Mouse (Mus musculus) adrenal gland, postnatal 36 days (tissue): ENCODE measurements around the gene Grin1. TPM values are rescaled to one million over a fixed set of nuclear protein-coding genes. Genes with fewer than 3 reads are reported as not detected.

Source experiments
- DNase-seq, 2 experiments: peaks; one replicate each; pipeline ENCODE4 v3.0.0; 2021; ENCODE audit warnings: mixed read lengths in 1 of 2
- long read RNA-seq, 2 experiments: library from polyadenylated mRNA; stranded (forward); transcript quantifications; one replicate each; pipeline ENCODE4 v2.0.0; 2021; ENCODE audit warnings: borderline sequencing depth in 2 of 2
- total RNA-seq, 2 experiments: library from RNA; stranded (reverse); gene quantifications; 2 replicates each; pipeline ENCODE4 v1.2.3; 2021

Grin1 gene
- total RNA-seq: 1 to 10 TPM; 6.3 to 7.6 TPM
- long read RNA-seq, experiment 1, partial matches to known transcripts: 7 of 7 reads
- long read RNA-seq, experiment 1, other reads (novel, unspliced or antisense): 0 of 7 reads
- long read RNA-seq, experiment 2, full-length matches to known transcripts: 5 of 7 reads
- long read RNA-seq, experiment 2, partial matches to known transcripts: 1 of 7 reads
- long read RNA-seq, experiment 2, other reads (novel, unspliced or antisense): 1 of 7 reads

DNA sequence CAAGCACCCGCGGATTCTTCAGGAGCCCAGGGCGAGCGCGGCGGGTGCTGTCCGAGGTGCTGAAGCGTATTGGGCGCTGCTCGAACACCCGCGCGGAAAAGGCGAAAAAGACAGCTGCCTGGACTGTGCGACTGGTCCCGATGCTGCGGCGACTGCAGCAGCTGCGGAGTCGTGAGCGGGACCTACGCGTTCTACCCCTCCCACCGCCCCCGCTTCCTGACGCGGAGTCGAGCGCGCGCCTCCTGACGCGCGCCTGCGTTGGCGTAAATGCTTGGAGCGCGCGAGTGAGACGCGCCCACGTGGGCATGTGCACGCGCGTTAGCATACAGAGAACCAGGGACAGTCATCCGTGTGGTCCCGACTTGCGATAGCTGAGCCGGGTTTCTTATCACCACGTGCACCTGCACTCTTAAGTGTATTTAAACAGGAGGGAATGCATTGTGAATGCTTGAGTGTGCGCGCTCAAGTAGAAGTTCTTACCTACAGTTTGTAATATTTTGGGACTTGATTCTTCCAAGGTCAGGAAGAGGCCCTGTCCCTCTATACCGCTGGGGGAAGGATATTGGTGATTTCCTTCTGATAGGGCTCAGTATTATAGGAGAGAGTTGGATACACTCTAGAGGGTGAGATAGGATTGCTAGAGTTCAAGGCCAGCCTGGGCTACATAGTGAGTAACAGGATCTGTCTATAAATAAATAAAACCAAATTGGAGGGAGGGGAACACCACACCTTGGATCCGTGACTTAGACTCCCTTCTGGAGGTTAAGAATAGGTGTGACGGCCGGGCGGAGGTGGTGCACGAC lies at the start of gene Grin1:
Grin1 (minus strand) TSS at position 217 of the 803 bp plus-strand sequence.
- DNase-seq: peak; percentile 76 to 80

DNA sequence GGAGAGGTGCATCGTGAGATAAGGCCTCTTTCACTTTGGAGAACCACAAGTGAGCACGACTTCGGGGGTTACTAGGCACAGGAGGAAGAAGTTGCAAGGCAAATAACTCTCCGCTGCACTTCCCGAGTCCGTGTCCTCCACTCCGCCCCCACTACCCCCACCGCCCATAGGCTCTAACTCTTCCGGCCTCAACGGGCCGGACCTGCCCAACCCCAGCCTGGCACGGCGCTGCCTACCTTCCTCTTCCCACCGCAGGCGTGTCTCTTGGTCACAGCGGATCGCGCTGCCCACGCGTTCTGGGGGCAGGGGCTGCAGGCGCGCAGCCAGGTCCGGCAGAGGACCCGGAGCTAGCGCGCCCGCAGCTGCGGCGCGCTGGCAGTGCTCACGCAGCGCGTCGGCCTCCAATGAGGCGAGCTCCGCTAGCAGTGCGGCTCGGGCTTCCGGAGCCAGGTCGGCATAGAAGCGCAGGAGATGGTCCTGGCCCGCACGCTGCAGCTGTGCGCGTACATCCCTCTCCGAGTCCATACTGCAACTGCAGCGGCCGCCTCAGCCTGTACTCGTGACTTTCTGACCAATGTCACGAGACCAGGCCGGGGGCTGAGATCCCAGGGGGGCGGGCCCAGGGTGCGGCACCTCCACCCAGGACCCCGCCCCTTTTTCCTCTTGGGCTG lies 46.2 kb upstream of the Grin1 start, which contains the start of gene Uap1l1:
Uap1l1 (minus strand) TSS at position 592 of the 671 bp plus-strand sequence.
- DNase-seq: peak; percentile 86 to 93

DNA sequence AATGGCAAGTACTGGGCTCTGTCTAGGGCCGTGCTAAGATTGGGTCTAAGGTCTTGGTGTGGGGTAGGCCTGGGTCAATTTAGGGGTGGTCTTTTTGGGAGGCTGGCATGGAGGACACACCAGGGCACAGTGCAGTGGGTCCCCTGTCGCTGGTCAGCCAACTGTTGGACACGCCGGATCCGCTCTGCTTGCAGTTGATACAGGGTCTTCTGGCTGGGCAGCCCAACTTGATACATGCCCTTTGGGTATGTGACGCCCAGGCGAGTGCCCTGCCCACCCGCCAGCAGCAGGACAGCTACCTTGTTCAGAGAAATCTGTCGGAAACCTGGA lies 45.7 kb upstream of the Grin1 start:
- no peak for DNase-seq

DNA sequence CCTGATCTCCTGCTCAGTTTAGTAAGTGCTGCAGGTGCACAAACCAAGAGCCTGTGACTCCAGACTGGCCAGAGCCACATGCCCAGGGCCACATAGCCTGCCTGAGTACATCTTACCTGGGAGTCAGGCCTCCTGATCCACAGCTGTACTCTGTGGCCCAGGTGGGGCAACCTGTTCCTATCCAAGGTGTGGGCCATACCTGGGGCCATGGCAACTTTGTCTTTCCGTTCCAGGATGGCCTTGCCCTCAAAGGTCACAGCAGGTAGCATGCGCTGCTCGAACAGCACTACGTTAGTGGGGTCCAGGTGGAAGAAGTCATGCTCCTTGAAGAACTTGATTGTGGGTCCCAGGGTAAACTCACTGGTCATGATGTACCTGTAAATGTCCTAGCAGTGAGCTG lies 45.3 kb upstream of the Grin1 start:
- no peak for DNase-seq

DNA sequence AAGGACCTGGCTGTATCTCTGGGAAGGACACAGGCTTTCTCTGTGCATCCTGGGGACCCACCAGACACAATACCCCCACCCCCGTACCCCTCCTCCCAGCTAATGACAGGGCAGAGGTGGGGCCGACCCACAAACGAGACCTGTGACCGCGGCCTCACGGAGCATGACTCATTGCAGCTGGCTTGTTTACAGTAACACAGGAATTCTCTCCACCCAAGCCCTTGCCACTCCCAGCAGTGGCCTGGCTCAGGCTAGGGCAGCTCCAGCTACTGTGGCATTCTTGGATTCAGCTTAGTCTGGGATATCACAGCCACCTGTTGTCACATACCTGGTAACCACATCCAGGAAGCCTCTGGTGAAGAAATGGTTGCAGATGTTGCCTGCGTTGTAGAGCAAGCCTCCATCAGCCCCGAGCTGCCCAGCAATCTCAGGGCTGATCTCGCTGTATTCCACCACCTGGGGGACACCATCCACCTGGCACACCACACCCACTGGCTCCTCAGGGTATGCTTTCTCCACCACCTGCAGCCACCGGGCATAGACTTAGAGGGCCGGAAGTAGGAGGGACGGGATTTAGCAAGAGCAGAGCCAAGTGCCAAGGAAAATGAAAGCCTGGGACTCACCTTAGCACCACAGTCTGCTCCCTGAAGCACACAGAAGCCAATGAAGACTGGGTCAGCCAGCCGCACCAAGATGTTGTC lies 44.6 kb upstream of the Grin1 start:
- peak; percentile 33 for DNase-seq

DNA sequence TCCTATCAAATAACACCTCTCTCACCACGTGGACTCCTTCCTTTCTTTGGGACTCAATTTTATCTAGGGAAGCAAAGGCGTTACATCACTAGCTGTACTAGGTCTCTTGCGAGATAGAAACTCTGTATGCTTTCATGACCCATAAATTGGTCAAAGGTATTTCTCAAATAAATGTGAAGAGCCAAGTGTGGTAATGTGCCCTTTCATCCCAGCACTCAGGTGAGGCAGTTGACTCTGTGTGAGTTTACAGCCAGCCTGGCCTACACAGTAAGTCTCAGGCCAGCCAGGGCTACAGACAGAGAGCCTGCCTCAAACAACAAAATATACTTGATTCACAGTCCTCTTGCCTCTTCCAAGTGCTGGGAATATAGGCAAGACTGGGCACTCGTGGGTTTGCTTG lies 40.9 kb upstream of the Grin1 start:
- no peak for DNase-seq

DNA sequence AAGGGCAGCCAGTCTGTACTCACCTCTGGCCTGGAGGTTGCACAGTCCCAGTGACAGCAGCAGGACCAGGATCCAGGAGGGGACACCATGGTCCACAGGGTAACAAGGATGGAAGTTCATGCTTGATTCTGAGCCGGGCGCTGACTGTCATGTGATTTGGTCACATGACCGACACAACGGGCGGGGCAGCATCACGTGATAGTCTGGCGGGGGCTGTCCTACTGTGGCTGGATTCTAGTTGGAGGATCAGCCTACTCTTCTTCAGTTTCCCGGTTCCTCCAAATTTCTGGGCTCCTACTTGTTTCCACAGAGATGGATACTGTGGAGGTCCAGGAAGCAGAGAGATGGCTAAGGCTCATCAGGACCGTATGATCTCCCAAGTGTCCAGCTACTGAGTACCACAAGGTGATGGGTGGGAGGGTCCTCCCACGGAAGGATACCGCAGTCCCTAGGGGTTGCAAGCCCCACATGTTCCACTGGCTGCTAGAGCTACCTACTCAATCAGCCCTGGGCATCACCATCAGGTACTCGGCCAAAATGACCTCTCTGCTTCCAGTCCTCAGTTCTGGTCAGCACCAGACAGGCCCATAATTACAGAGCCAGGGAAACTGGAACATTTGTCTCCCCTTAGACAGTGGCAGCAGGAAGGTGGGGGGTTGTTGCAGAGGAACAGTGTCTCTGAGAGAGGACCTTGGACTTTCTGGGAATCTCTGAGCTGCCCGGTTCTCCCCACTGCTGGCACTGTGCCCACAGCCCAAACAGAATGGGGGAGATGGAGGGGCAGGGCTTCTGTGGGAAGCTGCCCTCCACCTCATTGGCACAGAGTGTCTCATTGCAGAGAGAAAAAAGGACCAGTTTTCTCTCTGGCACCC lies 37.5 kb upstream of the Grin1 start, which contains the start of gene Dpp7:
Dpp7 (minus strand) TSS at position 152 of the 872 bp plus-strand sequence.
- peak; percentile 82 to 83 for DNase-seq

DNA sequence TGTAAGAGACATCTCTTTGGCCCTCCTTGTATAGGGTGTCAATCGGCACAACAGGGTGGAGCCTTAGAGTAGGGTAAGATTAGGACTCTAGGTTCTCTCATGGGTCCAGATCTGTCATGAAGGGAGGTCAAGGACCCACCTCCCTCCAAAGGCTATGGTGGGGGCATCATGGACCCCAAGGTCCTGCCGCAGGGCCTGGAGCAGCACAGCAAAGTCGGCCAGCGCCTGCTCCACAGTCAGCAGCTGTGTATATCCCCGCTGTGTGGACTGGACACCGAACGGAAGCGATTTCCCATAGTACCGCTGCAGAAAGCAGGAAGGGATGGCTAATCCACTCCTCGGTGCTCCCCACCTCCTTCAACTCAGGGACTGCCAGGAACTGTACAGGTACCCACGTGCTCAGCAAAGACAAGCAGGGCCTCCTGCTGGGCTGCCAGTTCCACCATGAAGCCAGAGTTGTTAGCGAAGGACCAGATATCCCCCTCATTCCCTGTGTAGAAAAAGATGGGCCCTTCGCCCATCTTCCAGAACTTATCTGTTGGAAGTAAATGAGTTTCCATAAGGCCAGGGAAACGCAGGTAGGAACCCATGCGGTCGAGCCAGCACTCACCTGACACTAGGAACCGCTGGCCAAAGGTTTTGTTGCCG lies 36.6 kb upstream of the Grin1 start:
- no peak for DNase-seq

DNA sequence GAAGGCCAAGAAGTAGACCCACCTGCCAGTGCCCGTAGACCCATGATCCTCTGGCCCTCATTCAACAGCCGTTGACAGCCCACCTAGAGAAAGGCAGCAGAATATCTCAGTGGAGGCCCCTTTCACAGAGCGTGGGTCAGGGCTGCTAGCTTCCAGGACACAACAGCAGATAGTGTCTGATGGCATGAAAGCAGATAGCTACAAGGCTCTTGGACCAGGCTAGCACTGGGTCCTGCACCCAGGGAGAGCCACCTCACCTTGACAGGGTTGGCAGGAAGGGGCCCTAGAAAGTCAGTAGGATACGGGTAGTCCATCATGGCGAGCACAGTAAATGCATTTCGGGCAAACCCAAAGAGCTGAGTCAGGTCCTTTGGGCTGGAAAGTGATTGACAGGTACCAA lies 35.2 kb upstream of the Grin1 start:
- no peak for DNase-seq

DNA sequence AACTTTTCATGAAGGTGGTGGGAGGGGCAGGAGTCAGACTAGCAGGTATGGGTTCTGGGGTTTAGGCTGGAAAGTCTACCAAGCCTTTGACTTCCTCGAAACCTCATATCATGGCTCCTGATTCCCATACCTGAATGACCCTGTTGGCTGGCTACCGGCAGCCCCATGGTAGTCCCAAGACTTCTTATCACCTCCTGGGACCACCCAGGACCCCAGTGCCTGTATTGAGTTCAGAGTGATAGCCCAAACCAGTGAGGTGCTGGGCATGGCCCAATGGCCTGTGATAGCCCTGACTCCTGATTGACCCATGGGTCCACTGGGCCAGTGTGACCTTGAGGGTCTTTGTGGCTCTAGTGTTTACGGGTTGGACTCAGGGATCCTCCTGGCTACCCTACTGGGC lies 31.7 kb upstream of the Grin1 start:
- no peak for DNase-seq

DNA sequence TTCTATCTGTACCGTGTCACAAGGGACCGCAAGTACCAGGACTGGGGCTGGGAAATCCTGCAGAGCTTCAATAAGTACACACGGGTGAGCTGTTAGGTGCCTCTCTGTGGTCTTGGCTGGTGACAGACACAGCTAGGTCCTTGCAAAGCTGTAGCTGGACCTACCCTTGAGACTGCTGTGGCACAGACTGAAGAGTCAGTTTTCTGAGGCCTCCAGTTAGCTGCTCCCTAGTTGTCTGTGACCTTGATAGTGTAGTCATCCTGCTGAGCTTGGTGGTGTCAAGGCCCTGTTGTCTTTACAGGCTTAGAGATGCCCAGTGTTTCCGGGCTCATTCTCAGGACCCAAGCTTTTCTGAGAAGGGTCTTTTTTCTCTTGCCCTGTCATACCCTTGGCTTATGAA lies 30.5 kb upstream of the Grin1 start:
- peak; percentile 45 to 51 for DNase-seq

DNA sequence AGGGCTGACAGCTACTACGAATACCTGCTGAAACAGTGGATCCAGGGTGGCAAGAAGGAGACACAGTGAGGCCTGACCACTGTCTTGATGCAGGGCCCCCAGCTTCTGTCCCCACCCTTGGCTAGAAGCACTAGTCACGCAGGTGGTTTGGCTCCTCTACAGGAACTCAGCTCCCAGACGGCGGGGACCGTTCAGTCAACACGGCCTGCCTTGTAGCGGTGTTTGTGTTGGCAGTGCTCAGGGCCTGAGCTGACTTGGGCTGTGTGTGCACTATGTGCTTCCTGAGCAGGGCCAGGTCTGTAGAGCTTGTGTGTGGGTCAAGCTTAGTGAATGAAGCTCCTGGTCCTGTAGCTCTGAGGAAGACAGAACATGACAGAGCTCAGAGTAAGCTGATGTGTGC lies 29.2 kb upstream of the Grin1 start:
- no peak for DNase-seq

DNA sequence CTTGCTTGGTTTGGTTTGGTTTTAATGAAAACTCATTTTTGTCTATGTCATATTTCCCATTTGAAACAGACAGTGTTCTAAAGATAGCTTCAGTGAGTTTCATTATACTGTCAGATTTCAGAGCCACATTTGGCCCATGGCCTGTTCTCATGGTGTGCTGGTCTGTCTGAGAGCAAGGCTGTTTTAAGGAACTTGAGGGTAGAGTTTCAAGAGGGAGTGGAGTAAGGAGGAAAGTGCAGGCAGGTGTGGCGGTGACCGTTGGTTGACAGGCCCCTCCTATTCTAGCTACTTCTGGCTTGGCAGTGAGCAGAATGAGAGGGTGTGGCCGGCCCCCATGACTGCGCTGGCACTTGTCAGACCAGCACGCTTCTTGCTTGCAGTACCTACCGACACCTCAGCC lies 19.3 kb upstream of the Grin1 start:
- no peak for DNase-seq

DNA sequence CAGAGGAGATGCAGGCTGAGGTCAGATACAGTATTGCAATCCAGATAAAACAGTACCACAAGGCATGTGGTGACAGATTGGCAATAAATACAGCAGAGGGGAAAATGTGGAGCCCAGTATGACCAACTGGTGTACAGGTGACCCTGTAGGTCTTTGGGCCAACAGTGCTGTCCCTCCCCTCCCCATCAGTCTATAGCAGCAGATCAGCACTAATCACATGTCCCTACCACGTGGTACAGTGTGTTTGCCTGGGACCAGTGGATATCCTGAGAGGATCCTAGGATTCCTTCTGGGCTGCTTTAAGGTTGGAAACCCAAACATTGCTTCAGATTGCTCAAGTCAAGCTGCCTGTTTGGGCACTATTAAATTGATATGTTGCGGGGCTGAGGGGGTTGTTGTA lies 14.6 kb upstream of the Grin1 start:
- DNase-seq: no peak

DNA sequence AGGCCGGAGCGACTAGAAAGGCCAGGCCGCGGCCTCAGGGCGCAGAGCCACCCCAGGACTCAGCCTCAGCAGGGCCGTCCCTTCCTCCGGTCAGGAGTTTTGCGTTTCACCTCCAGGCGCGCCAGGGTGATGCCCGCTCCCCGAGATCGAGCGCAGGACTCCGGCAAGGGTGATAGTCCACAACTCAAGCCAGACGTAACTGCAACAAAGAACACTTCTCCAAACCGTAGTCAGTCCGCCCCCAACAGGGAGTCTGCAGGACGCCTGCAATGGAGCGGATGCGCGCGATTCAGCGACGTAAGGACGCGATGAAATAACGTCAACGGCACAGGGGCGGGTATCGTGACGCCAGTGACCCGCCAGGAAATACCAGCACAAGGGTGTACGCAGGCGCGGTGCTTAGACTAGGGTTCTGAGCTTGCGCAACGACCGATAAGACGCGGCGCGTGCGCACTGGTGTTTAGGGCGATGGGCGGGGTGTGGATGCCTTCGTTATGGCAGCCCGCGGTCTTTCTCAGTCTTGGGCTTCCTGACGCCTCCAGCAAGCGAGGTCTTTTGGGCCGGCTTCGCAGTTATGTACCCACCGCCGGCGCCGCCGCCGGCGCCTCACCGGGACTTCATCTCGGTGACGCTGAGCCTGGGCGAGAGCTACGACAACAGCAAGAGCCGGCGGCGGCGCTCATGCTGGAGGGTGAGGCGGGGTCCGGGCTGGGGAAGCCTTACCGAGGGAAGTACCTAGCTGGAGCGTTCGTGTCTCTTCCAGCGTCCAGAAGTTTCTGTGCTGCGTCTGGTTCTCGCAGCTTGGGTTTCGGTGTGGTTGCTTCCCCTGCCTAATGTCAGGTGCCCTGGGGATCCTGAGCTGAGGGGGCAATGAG lies 13.5 kb upstream of the Grin1 start, which contains the start of gene Man1b1:
Man1b1 (plus strand) TSS at position 53 of the 875 bp plus-strand sequence.
- DNase-seq: peak; percentile 99 to 100

DNA sequence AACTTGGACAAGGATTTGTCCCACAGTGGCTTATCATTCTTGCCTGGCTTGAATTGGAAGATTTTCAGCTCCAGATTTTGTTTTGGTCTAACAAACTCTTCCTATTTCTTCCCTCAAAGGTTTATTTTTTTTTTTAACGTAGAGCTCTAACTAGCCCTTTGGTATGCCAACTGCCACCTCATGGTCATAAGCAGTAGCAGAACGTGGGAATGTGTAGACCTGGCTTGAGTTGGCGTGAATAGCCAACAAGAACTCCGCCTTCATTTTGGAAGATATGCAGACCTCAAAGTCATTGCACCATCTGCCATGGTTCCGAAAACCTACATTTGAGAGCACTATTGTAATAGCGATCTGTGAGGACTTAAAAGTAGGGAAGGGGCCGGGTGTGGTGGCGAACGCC lies 12.5 kb upstream of the Grin1 start:
- no peak for DNase-seq

DNA sequence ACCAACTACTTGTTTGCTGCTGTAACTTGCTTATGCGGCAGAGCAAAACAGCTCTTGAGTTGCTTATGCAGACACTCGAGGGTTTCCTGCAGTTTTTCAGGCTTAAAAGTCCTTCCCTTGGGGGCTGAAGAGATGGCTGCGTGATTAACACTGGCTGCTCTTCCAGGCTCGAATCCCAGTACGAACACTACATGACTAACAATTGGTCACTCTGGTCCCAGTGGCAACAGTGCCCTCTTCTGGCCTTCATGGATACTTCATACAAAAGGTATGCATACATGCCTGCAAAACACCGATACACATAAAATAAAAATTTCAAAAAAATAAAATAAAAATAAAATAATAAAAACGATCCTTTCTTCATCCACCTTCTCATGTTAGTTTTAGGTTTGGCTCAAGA lies 9.5 kb upstream of the Grin1 start:
- DNase-seq: peak; percentile 31 to 35

DNA sequence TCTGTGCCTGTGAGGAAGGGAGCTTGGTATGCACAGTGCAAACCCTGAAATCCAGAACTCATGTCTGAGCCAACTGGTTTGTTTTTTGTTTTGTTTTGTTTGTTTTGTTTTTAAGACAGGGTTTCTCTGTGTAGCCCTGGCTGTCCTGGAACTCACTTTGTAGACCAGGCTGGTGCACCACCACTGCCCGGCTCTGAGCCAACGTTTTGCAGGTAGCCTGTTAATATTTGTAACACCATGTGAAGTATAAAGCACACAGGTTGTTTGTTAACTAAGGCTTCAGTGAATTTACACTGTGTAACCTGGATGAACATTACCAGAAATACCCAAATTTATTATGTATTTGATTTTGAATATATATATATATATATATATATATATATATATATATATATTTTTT lies 7.0 kb upstream of the Grin1 start:
- DNase-seq: no peak

DNA sequence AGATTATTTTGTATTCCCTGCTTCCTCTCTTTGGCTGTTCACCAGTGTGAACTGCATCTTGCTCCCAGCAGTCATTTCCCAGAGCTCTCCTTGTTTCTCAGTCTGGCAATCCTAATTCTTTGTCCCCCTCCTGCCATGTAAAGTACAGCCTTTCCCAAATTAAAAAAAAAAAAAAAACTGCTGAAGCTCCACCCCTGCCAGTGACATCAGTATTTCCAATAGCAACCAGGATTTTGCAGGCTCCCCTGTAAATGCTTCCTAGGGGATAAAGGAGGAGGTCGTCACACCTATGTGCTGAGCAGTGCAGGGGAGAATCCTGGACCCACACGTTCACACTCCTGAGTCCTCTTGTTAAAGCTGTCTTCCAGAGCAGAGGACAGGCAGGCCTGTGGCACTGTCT lies 1.1 kb upstream of the Grin1 start:
- no peak for DNase-seq
